ENCODE assay signal across 8 mouse cellular contexts in the genomic region with DNA sequence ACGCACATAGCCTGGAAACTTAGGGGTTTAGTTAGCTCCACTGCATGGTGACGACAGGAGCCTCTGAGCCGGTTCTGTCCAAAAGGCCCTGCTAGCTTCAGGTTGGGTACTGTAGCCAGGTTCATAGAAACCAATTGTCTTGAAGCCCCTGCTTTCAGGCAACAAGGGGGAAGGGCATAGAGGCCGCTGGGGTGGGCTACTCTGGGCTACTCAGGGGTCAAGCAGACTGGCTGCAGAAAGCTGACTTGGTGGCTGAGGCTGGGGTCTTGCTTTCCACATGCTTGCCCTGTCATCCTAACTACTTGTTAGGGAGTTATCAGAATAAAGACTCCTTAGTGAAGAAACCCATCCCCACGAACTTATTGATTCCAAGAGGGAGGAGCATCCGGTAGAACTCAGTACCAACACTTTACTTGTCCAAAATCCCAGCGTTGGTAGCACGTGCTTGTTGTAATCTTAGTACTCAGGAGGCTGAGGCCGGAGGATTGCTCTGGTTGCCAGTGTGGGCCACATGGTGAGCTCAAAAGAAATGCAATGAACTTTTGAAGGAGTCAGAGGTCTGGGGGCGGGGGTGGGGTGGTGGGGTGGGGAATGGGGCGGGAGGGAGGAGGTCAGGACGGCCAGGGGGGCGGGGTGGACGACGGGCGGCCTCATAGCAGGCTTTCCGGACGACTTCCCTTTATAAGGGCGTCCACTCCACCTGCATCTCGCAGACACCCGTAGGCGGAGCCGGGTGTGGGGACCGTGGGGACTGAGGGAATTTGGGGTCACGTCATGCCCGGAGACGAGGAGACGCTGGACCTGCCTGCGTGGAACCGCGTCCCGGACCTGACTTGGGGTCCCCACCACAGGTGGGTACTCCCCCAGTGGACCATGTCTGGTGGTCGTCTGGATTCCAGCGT. TPM values are rescaled to one million over a fixed set of nuclear protein-coding genes. Genes with fewer than 3 reads are reported as not detected.
DNase-seq lines count a peak whose midpoint lies in the region; ATAC-seq and TF ChIP-seq lines count a peak whose summit lies in the region.

Mcoln2 (plus strand) TSS at position 678 of the 902 bp plus-strand sequence.

- H3K27me3 ChIP-seq in forebrain, embryonic 10.5 days (ENCODE audit: poor library complexity, severe bottlenecking), result peaks cover 58% of the 10 kb centered on the region
- H3K27me3 ChIP-seq in intestine, embryonic 14.5 days (replicated peaks; ENCODE audit: control insufficient read depth, insufficient read depth, low read length), result peaks cover 2% of the 10 kb centered on the region; the same call in 1 of the 2 replicates
- 0 out of 2 replicates have a peak, but pooled peaks cover 3% of the 10 kb centered on the region for H3K27me3 ChIP-seq in lung, postnatal 0 days (replicated peaks; ENCODE audit: insufficient read depth, low read length)

- 14% methylated on average over 34 of the region's 34 CpGs for WGBS in forebrain, embryonic 10.5 days
- WGBS in intestine, embryonic 14.5 days, result 13% methylated on average over 34 of the region's 34 CpGs
- 13% methylated on average over 33 of the region's 34 CpGs for WGBS in lung, postnatal 0 days

- peak within 1 kb of the TSS; percentile 96 for H3K4me2 ChIP-seq in intestine, embryonic 14.5 days (ENCODE audit: low read length)
- peak within 1 kb of the TSS; percentile 70 for H3K4me2 ChIP-seq in lung, postnatal 0 days (replicated peaks; ENCODE audit: low read depth, low read length)

- no peak within 1 kb of the TSS for H3K27ac ChIP-seq in left cerebral cortex, adult 2 months
- peak within 1 kb of the TSS; percentile 63 for H3K27ac ChIP-seq in forebrain, embryonic 10.5 days
- H3K27ac ChIP-seq in intestine, embryonic 14.5 days (ENCODE audit: low read depth), result peak within 1 kb of the TSS; percentile 33; the same call in 1 of the 2 replicates
- no peak within 1 kb of the TSS for H3K27ac ChIP-seq in lung, postnatal 0 days (ENCODE audit: low read length)

- no peak for TF ChIP-seq EP300 in lung, postnatal 0 days (IDR thresholded peaks at IDR 0.05)

- intact Hi-C loops in left cerebral cortex, adult 2 months (cut with DNase I), result no loop called here
- intact Hi-C loops in left cerebral cortex, postnatal 36 days (cut with DNase I), result no loop called here

- DNase-seq in left cerebral cortex, adult 2 months (ENCODE audit: extremely low spot score in 1 of 2, low spot score in 2 of 2), result no peak
- no peak for DNase-seq in left cerebral cortex, postnatal 36 days (ENCODE audit: low spot score in 2 of 2)
- no peak for DNase-seq in forebrain, embryonic 10.5 days (ENCODE audit: extremely low spot score, low spot score)
- peak; percentile 55 for DNase-seq in intestine, embryonic 14.5 days (ENCODE audit: low spot score)
- no peak for DNase-seq in lung, postnatal 0 days (ENCODE audit: low spot score)
- DNase-seq in spleen, postnatal 36 days (ENCODE audit: low spot score in 2 of 2), result peak; percentile 46 to 61
- DNase-seq in urinary bladder, postnatal 25 days (ENCODE audit: low spot score), result no peak
- DNase-seq in right cerebral cortex, postnatal 36 days (ENCODE audit: low spot score in 2 of 2), result no peak

- no peaks in the 10 kb centered on the region for H3K9me3 ChIP-seq in forebrain, embryonic 10.5 days
- no peaks in the 10 kb centered on the region for H3K9me3 ChIP-seq in intestine, embryonic 14.5 days (ENCODE audit: control insufficient read depth, low read length)
- H3K9me3 ChIP-seq in lung, postnatal 0 days (ENCODE audit: low read length), result no peaks in the 10 kb centered on the region

- H3K9ac ChIP-seq in intestine, embryonic 14.5 days (ENCODE audit: low read length), result peak within 1 kb of the TSS; percentile 50
- 0 out of 2 replicates have a peak within 1 kb of the TSS, but pooled peaks have one; percentile 3 for H3K9ac ChIP-seq in lung, postnatal 0 days (replicated peaks; ENCODE audit: low read depth)

- no peak for TF ChIP-seq CTCF in left cerebral cortex, adult 2 months (IDR thresholded peaks at IDR 0.05)
- no peak for TF ChIP-seq CTCF in lung, postnatal 0 days (IDR thresholded peaks at IDR 0.05)

- no peaks in the 10 kb centered on the region for H3K36me3 ChIP-seq in forebrain, embryonic 10.5 days (replicated peaks)
- no peaks in the 10 kb centered on the region for H3K36me3 ChIP-seq in intestine, embryonic 14.5 days (ENCODE audit: control insufficient read depth, insufficient read depth, low read length)
- no peaks in the 10 kb centered on the region for H3K36me3 ChIP-seq in lung, postnatal 0 days (ENCODE audit: insufficient read depth, low read length)

- peaks cover 28% of the 10 kb centered on the region for H3K4me1 ChIP-seq in forebrain, embryonic 10.5 days
- H3K4me1 ChIP-seq in intestine, embryonic 14.5 days (replicated peaks; ENCODE audit: control insufficient read depth, insufficient read depth, low read length), result peaks cover 4% of the 10 kb centered on the region
- 0 out of 2 replicates have a peak, but pooled peaks cover 4% of the 10 kb centered on the region for H3K4me1 ChIP-seq in lung, postnatal 0 days (ENCODE audit: insufficient read depth, low read depth, low read length)

- peak; percentile 48 for ATAC-seq in intestine, embryonic 14.5 days (replicated peaks; ENCODE audit: low FRiP score, low TSS enrichment, low read depth)
- peak; percentile 35 for ATAC-seq in lung, postnatal 0 days

- H3K4me3 ChIP-seq in left cerebral cortex, adult 2 months, result peak within 1 kb of the TSS; percentile 36
- peak within 1 kb of the TSS; percentile 58 for H3K4me3 ChIP-seq in forebrain, embryonic 10.5 days
- H3K4me3 ChIP-seq in intestine, embryonic 14.5 days (ENCODE audit: low read depth, low read length), result peak within 1 kb of the TSS; percentile 45
- peak within 1 kb of the TSS; percentile 35 for H3K4me3 ChIP-seq in lung, postnatal 0 days (ENCODE audit: low read depth, low read length)

RNA-seq across cellular contexts. Expression of gene Mcoln2, which starts in this region (rescaled TPM):
- not detected for total RNA-seq in left cerebral cortex, adult 2 months (2021)
- not detected for total RNA-seq in left cerebral cortex, postnatal 36 days (2021)
- polyA plus RNA-seq in forebrain, embryonic 10.5 days (2016; fragmentation: Nextera tagmentation; extraction: Ambion mirVana), result 0.25 and 0.30 TPM in 2 replicates
- 4.1 and 4.2 TPM in 2 replicates for polyA plus RNA-seq in intestine, embryonic 14.5 days (2014; fragmentation: Nextera tagmentation; extraction: Ambion mirVana)
- 0.25 and 0.27 TPM in 2 replicates for polyA plus RNA-seq in lung, postnatal 0 days (2015; fragmentation: Nextera tagmentation; extraction: Ambion mirVana)

Comparison
In these comparisons a context has a peak if more than half of its experiments do, and no peak if none do; other contexts are left out.
1. Peak in ATAC-seq, H3K4me3 ChIP-seq, H3K9ac ChIP-seq and H3K4me2 ChIP-seq in lung, postnatal 0 days; RNA of the gene not detected or under 1 TPM.
2. DNase-seq: peak in intestine, embryonic 14.5 days (single experiment) and spleen, postnatal 36 days (2 of 2); none in left cerebral cortex, adult 2 months (0 of 2), left cerebral cortex, postnatal 36 days (0 of 2), forebrain, embryonic 10.5 days (single experiment), lung, postnatal 0 days (single experiment), urinary bladder, postnatal 25 days (single experiment) and right cerebral cortex, postnatal 36 days (0 of 2).
3. H3K27ac ChIP-seq: peak in forebrain, embryonic 10.5 days (single experiment) and intestine, embryonic 14.5 days (single experiment); none in left cerebral cortex, adult 2 months (single experiment) and lung, postnatal 0 days (single experiment).
4. Peak in every context shown above with its lines, with median percentiles within 50 percentile points of each other: H3K4me3 ChIP-seq.